Mouse (Mus musculus): Measurements from ENCODE around the gene Chic1.

The Chic1 gene

DNA sequence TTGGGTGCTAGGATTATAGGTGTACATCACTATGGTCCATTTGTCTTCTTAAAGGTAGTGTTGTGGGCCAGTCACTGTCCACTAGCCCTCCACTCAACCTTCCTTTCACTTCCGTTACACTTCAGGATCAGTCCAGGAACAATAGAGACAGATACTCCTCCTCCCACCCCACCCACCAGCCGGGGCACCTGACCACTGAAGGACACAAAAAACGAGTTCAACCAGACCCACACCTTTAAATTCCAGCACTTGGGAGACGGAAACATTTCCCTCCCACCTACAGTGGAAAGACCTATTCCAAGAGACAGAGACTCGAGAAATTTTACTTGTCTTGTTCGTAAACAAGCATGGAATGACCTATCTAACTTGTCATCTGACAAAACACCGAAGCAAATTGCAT, 76.0 kb downstream of the Chic1 start:
- DNase-seq (ENCODE audit: low spot score): no peak

DNA sequence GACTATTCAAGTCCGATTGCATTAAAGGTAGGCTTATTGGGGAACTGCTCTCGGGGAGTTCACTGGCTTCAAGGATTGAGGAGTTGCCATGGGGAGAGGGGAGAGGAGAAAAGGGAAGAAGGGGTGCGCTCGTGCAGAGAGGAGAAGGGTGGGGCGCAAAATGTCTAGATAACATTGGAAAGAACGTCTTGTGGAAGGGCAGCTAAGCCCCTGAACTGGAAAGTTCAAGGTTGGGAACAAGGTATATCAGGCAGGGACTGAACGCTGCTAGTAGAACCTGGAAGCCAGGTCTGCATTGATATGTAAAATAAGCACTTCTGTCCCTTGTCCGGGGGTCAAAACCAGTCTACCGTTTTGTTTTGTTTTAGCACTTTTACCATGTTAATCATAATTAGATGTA, 81.7 kb downstream of the Chic1 start:
- DNase-seq (ENCODE audit: low spot score): no peak

DNA sequence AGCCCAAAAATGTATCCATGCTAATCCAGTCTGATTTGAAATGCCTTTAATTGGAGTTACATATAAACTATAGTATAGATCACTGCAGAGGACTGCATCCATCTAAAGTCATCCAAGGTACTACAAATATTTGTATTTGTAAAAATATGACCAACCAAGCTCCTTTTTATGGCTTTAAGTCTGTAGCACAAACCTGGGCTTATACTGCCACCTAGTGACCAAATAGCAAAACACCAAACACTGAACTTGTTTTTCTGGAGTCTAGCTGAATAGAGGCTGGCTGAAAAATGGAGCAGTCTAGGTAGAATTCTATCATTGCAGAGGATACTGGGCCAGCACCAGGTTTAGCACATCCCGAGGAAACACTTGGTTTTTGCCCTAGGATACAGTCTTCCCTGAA, 84.5 kb downstream of the Chic1 start:
- DNase-seq (ENCODE audit: low spot score): peak; percentile 76

DNA sequence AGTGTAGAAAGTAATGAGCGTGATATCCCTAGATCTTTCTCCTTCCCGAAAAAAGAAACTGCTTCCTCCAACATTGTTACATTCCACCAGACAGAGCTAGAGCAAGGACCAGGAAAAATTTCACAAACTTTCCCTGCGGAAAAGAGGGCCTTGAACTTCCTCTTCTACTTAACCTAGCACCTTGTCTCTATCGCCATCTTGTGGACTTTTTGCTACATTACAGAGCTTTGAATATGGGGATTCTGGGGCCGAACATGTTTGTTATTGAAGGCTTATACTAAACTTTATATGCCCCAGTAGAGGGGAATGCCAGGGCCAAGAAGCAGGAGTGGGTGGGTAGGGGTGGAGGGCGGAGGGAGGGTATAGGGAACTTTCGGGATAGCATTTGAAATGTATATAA, 87.5 kb downstream of the Chic1 start:
- peak; percentile 75 for DNase-seq (ENCODE audit: low spot score)

Data from embryo, embryonic 10 days (tissue).